Mouse (Mus musculus) stomach, postnatal 0 days (tissue): Measurements from ENCODE around the gene Arhgef3. TPM values are rescaled to one million over a fixed set of nuclear protein-coding genes. Genes with fewer than 3 reads are reported as not detected.

Experiments
- ATAC-seq: fragments of 200-750 bp; cut with Nextera tagmentation; 2 replicates; pipeline ENCODE4 v1.8.0; 2017; ENCODE audit not compliant: low FRiP score, low TSS enrichment
- DNase-seq: peaks from one replicate; pipeline ENCODE4 v3.0.0-alpha.2; 2016; ENCODE audit warnings: low spot score
- H3K27ac ChIP-seq: fragments of 300-500 bp; sonication (generic); replicated peaks from 2 replicates; pipeline ENCODE4 v1.5.1; 2014; ENCODE audit warnings: mild to moderate bottlenecking, control low read depth
- H3K27me3 ChIP-seq: fragments of 300-500 bp; sonication (generic); 2 replicates; pipeline ENCODE4 v1.6.1; 2014; ENCODE audit warnings: low read length; ENCODE audit not compliant: control insufficient read depth, insufficient read depth
- H3K36me3 ChIP-seq: fragments of 300-500 bp; sonication (generic); 2 replicates; pipeline ENCODE4 v1.6.1; 2014; ENCODE audit warnings: low read length, mixed read lengths; ENCODE audit not compliant: control insufficient read depth, insufficient read depth
- H3K4me1 ChIP-seq: fragments of 300-500 bp; sonication (generic); replicated peaks from 2 replicates; pipeline ENCODE4 v1.6.1; 2014; ENCODE audit warnings: antibody characterized with exemption; ENCODE audit not compliant: control insufficient read depth, insufficient read depth
- H3K4me2 ChIP-seq: fragments of 300-500 bp; sonication (generic); replicated peaks from 2 replicates; pipeline ENCODE4 v1.6.1; 2014; ENCODE audit warnings: low read depth, mild to moderate bottlenecking, control low read depth, moderate library complexity
- H3K4me3 ChIP-seq: fragments of 300-500 bp; sonication (generic); 2 replicates; pipeline ENCODE4 v1.5.1; 2014; ENCODE audit warnings: low read depth, low read length, control low read depth
- H3K9ac ChIP-seq: fragments of 300-500 bp; sonication (generic); 2 replicates; pipeline ENCODE4 v1.6.1; 2014; ENCODE audit warnings: mild to moderate bottlenecking, low read length, control low read depth, mixed read lengths
- H3K9me3 ChIP-seq: fragments of 300-500 bp; sonication (generic); 2 replicates; pipeline ENCODE4 v1.6.1; 2016; ENCODE audit warnings: low read length; ENCODE audit not compliant: control insufficient read depth
- CTCF ChIP-seq: IDR thresholded peaks from 2 replicates; pipeline ENCODE4 v1.5.1; 2016; ENCODE audit warnings: antibody characterized with exemption, low read depth, mild to moderate bottlenecking, moderate library complexity
- EP300 ChIP-seq: optimal IDR thresholded peaks from 2 replicates; pipeline ENCODE3; 2016; ENCODE audit warnings: antibody characterized with exemption
- WGBS: fragments of 180-500 bp; shearing (Covaris S2); extraction: QIAGEN DNeasy Blood & Tissue Kit; methylation state at CpG from one replicate; pipeline ENCODE4 v1.1.7; 2014; 5-methylcytosine and 5-hydroxymethylcytosine counted together
- polyA plus RNA-seq: library from polyadenylated mRNA; unstranded; fragments of >200 nt; fragmentation: Nextera tagmentation; extraction: Ambion mirVana; gene quantifications from 2 replicates; pipeline ENCODE4 v1.2.1, GENCODE M21; 2015

The Arhgef3 gene
- polyA plus RNA-seq, 1 experiment from 2014 or later = 13.1 TPM

- 77% methylated on average over 25 of the region's 25 CpGs for whole genome bisulfite sequencing
- ATAC-seq (no peak), DNase-seq (no peak)
- Histone ChIP-seq H3K4me1 (0 out of 2 replicates have a peak, but pooled peaks cover 5% of the 10 kb centered on the region), H3K27ac (no peak overlapping the region), H3K4me3 (no peak overlapping the region), H3K9me3 (no peaks in the 10 kb centered on the region), H3K9ac (no peak overlapping the region), H3K27me3 (no peaks in the 10 kb centered on the region), H3K36me3 (no peaks in the 10 kb centered on the region; the same call in 1 of the 2 replicates), H3K4me2 (no peak overlapping the region)
- TF ChIP-seq EP300 (no peak), CTCF (no peak)
Observed at GRCm38 (mm10) chr14:27231974-27232780, 117.5 kb downstream of the Arhgef3 start.

DNA sequence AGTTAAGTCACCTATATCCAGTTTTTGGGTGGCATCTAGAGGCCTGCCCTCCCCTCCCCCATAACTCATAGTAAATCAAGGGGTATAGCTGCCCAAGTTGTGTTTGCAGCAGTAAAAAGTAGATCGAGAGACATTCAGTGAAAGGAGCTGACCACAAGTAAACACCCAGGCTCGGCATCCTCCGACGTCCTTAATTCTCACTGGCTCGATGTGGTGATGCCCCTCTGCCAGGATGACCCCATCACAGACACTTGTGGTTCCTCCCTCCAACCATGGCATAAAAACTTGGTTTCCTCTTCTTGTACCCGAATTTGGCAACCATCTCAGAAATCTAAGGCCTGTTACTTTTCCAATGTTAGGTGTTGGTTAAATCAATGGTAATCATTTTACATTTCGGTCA lies 118.4 kb downstream of the Arhgef3 start:
- Histone ChIP-seq H3K27ac (no peak overlapping the region), H3K27me3 (no peaks in the 10 kb centered on the region), H3K9ac (no peak overlapping the region), H3K4me3 (no peak overlapping the region), H3K4me2 (no peak overlapping the region), H3K36me3 (no peaks in the 10 kb centered on the region; the same call in 1 of the 2 replicates), H3K4me1 (0 out of 2 replicates have a peak, but pooled peaks cover 5% of the 10 kb centered on the region), H3K9me3 (no peaks in the 10 kb centered on the region)
- TF ChIP-seq CTCF = no peak
- no peak for TF ChIP-seq EP300
- ATAC-seq (no peak), DNase-seq (no peak)
- WGBS = 94% methylated on average over 7 of the region's 7 CpGs

GRCm38 (mm10) chr14:27233656-27234055 lies 119.0 kb downstream of the Arhgef3 start:
- Histone ChIP-seq H3K9me3 (no peaks in the 10 kb centered on the region), H3K27ac (no peak overlapping the region), H3K4me1 (0 out of 2 replicates have a peak, but pooled peaks cover 5% of the 10 kb centered on the region), H3K4me2 (no peak overlapping the region), H3K27me3 (no peaks in the 10 kb centered on the region), H3K4me3 (no peak overlapping the region), H3K36me3 (no peaks in the 10 kb centered on the region; the same call in 1 of the 2 replicates), H3K9ac (no peak overlapping the region)
- ATAC-seq (no peak), DNase-seq (no peak)
- no peak for TF ChIP-seq EP300
- no peak for TF ChIP-seq CTCF
- 78% methylated on average over 2 of the region's 2 CpGs for WGBS

- no peak for TF ChIP-seq CTCF
- TF ChIP-seq EP300 = no peak
- ATAC-seq = no peak
- Histone ChIP-seq H3K27ac (no peak overlapping the region), H3K4me2 (no peak overlapping the region), H3K4me3 (no peak overlapping the region), H3K9ac (no peak overlapping the region), H3K36me3 (no peaks in the 10 kb centered on the region; the same call in 1 of the 2 replicates), H3K9me3 (no peaks in the 10 kb centered on the region), H3K4me1 (0 out of 2 replicates have a peak, but pooled peaks cover 5% of the 10 kb centered on the region), H3K27me3 (no peaks in the 10 kb centered on the region)
- 60% methylated on average over 4 of the region's 4 CpGs for WGBS
- DNase-seq = no peak
Observed at GRCm38 (mm10) chr14:27234270-27234840, 119.7 kb downstream of the Arhgef3 start.

GRCm38 (mm10) chr14:27235897-27236553 lies 121.3 kb downstream of the Arhgef3 start:
- no peak overlapping the region for H3K9ac ChIP-seq
- H3K4me1 ChIP-seq = no peaks in the 10 kb centered on the region
- H3K27ac ChIP-seq = 0 out of 2 replicates have a peak overlapping the region, but pooled peaks have one; percentile 24
- no peak overlapping the region for H3K4me3 ChIP-seq
- TF ChIP-seq EP300 = no peak
- 0 out of 2 replicates have a peak, but pooled peaks have one; percentile 15 for TF ChIP-seq CTCF
- H3K36me3 ChIP-seq = no peaks in the 10 kb centered on the region; the same call in 1 of the 2 replicates
- H3K4me2 ChIP-seq = no peak overlapping the region
- 63% methylated on average over 6 of the region's 6 CpGs for WGBS
- no peak for DNase-seq
- H3K9me3 ChIP-seq = no peaks in the 10 kb centered on the region
- no peak for ATAC-seq
- H3K27me3 ChIP-seq = no peaks in the 10 kb centered on the region
